Mouse (Mus musculus): Measurements from ENCODE around the gene Dync1li1.
A peak's percentile ranks its signal among the peaks of the same experiment; 100 is the strongest.
"Not testable (repeated sequence)": the region's sequence is repeated elsewhere in the genome, so short reads cannot be mapped to it uniquely, and the experiment has no call there.

The Dync1li1 gene

GRCm38 (mm10) chr9:114716677-114717331 is 28.2 kb downstream of the Dync1li1 start:
- ATAC-seq (ENCODE audit: insufficient number of reproducible peaks, low FRiP score, low TSS enrichment) = no peak

GRCm38 (mm10) chr9:114727315-114727714 is 38.7 kb downstream of the Dync1li1 start:
- 0 out of 2 replicates have a peak, but pooled peaks have one; percentile 21 for ATAC-seq (ENCODE audit: insufficient number of reproducible peaks, low FRiP score, low TSS enrichment)

- ATAC-seq (ENCODE audit: insufficient number of reproducible peaks, low FRiP score, low TSS enrichment) = not testable (repeated sequence)
Observed at GRCm38 (mm10) chr9:114728432-114728831, 39.8 kb downstream of the Dync1li1 start.

- no peak for ATAC-seq (ENCODE audit: insufficient number of reproducible peaks, low FRiP score, low TSS enrichment)
Observed at GRCm38 (mm10) chr9:114729911-114730805, 41.6 kb downstream of the Dync1li1 start.

- peak; percentile 77 for ATAC-seq (ENCODE audit: insufficient number of reproducible peaks, low FRiP score, low TSS enrichment)
Observed at GRCm38 (mm10) chr9:114731011-114731755, 42.6 kb downstream of the Dync1li1 start, which contains the start of gene Cmtm6. Gene Cmtm6 (plus strand): TSS chr9:114731116.

- no peak for ATAC-seq (ENCODE audit: insufficient number of reproducible peaks, low FRiP score, low TSS enrichment)
Observed at GRCm38 (mm10) chr9:114731871-114732682, 43.5 kb downstream of the Dync1li1 start.

GRCm38 (mm10) chr9:114733238-114733637 is 44.6 kb downstream of the Dync1li1 start:
- ATAC-seq (ENCODE audit: insufficient number of reproducible peaks, low FRiP score, low TSS enrichment) = no peak

GRCm38 (mm10) chr9:114736442-114736841 is 47.9 kb downstream of the Dync1li1 start:
- ATAC-seq (ENCODE audit: insufficient number of reproducible peaks, low FRiP score, low TSS enrichment) = no peak

- no peak for ATAC-seq (ENCODE audit: insufficient number of reproducible peaks, low FRiP score, low TSS enrichment)
Observed at GRCm38 (mm10) chr9:114740336-114740735, 51.7 kb downstream of the Dync1li1 start.

- no peak for ATAC-seq (ENCODE audit: insufficient number of reproducible peaks, low FRiP score, low TSS enrichment)
Observed at GRCm38 (mm10) chr9:114742731-114743130, 54.1 kb downstream of the Dync1li1 start.

- no peak for ATAC-seq (ENCODE audit: insufficient number of reproducible peaks, low FRiP score, low TSS enrichment)
Observed at GRCm38 (mm10) chr9:114745163-114745562, 56.6 kb downstream of the Dync1li1 start.

GRCm38 (mm10) chr9:114745654-114746053 is 57.1 kb downstream of the Dync1li1 start:
- ATAC-seq (ENCODE audit: insufficient number of reproducible peaks, low FRiP score, low TSS enrichment) = no peak

GRCm38 (mm10) chr9:114747012-114747411 is 58.4 kb downstream of the Dync1li1 start:
- no peak for ATAC-seq (ENCODE audit: insufficient number of reproducible peaks, low FRiP score, low TSS enrichment)

- no peak for ATAC-seq (ENCODE audit: insufficient number of reproducible peaks, low FRiP score, low TSS enrichment)
Observed at GRCm38 (mm10) chr9:114747466-114747865, 58.9 kb downstream of the Dync1li1 start.

GRCm38 (mm10) chr9:114751582-114751981 is 63.0 kb downstream of the Dync1li1 start:
- ATAC-seq (ENCODE audit: insufficient number of reproducible peaks, low FRiP score, low TSS enrichment) = no peak

GRCm38 (mm10) chr9:114752311-114752710 is 63.7 kb downstream of the Dync1li1 start:
- ATAC-seq (ENCODE audit: insufficient number of reproducible peaks, low FRiP score, low TSS enrichment) = no peak

GRCm38 (mm10) chr9:114752863-114753484 is 64.4 kb downstream of the Dync1li1 start:
- ATAC-seq (ENCODE audit: insufficient number of reproducible peaks, low FRiP score, low TSS enrichment) = peak; percentile 94

GRCm38 (mm10) chr9:114758272-114758671 is 69.7 kb downstream of the Dync1li1 start:
- no peak for ATAC-seq (ENCODE audit: insufficient number of reproducible peaks, low FRiP score, low TSS enrichment)

GRCm38 (mm10) chr9:114758801-114759200 is 70.2 kb downstream of the Dync1li1 start:
- no peak for ATAC-seq (ENCODE audit: insufficient number of reproducible peaks, low FRiP score, low TSS enrichment)
